12 mouse cellular contexts compared by ENCODE assay signal in the genomic region with DNA sequence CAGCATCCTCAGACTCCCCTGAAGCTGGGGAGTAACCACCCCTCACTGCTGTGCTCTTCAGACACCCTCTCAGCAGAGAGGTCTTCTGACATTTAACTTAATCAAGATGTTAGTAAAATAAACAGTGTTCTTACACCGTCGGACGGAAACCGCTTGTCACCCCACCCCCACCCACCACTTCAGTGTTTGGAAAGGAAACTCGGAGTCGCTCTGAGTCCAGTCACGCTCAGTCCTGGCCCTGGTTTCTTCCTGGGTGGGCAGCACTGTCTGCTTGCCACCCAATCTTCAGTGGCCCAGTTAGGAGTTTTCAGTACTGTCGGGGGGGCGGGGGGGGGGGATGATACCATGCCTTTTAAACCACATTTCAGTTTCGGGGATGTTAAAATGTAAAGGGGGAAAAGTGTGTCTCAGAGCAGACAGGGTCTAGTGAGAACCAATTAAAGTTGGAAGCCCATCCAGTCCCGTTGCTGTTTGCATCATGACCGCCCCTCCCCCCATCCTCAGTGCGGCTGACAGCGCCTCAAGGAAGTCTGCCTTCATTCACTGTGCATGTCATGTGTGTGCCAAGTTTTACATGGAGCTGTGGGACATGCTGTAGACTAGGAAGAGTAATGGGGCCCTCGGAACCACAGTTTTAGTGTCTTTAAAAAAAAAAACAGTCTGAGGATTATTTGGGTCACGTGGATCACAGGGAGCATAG.
DNase-seq lines count a peak whose midpoint lies in the region; ATAC-seq and TF ChIP-seq lines count a peak whose summit lies in the region.
"Had no signal": no experiment of that assay in that cellular context is flagged by ENCODE, and none has a peak within 500 bp of the region (broad histone marks: within the 10 kb centered on the region; RNA-seq: fewer than 3 reads in every experiment).

No protein-coding gene starts in this region.

- no peak overlapping the region for H3K4me3 ChIP-seq in intestine, embryonic 15.5 days (replicated peaks)
- no peak overlapping the region for H3K4me3 ChIP-seq in intestine, postnatal 0 days (ENCODE audit: low read depth, low read length)
- H3K4me3 ChIP-seq in midbrain, embryonic 13.5 days (replicated peaks), result no peak overlapping the region
- H3K4me3 ChIP-seq in midbrain, embryonic 15.5 days, result no peak overlapping the region
- no peak overlapping the region for H3K4me3 ChIP-seq in embryonic facial prominence, embryonic 10.5 days
- H3K4me3 ChIP-seq in hindbrain, postnatal 0 days (ENCODE audit: low read length), result no peak overlapping the region
- H3K4me3 ChIP-seq: embryonic facial prominence, embryonic 15.5 days; limb, embryonic 15.5 days had no signal

- no peak overlapping the region for H3K9ac ChIP-seq in intestine, embryonic 15.5 days
- no peak overlapping the region for H3K9ac ChIP-seq in intestine, postnatal 0 days (ENCODE audit: low read depth, low read length)
- no peak overlapping the region for H3K9ac ChIP-seq in midbrain, embryonic 13.5 days (replicated peaks)
- no peak overlapping the region for H3K9ac ChIP-seq in midbrain, embryonic 15.5 days
- H3K9ac ChIP-seq in hindbrain, postnatal 0 days (replicated peaks; ENCODE audit: low read length), result no peak overlapping the region
- H3K9ac ChIP-seq: embryonic facial prominence, embryonic 15.5 days; limb, embryonic 15.5 days had no signal

- no peak overlapping the region for H3K27ac ChIP-seq in intestine, embryonic 15.5 days
- no peak overlapping the region for H3K27ac ChIP-seq in intestine, postnatal 0 days (ENCODE audit: low read depth, low read length)
- H3K27ac ChIP-seq in midbrain, embryonic 13.5 days, result no peak overlapping the region
- no peak overlapping the region for H3K27ac ChIP-seq in midbrain, embryonic 15.5 days
- H3K27ac ChIP-seq in embryonic facial prominence, embryonic 10.5 days (replicated peaks), result no peak overlapping the region
- H3K27ac ChIP-seq in hindbrain, postnatal 0 days, result no peak overlapping the region
- H3K27ac ChIP-seq: embryonic facial prominence, embryonic 15.5 days; limb, embryonic 15.5 days had no signal

- WGBS in intestine, embryonic 15.5 days, result 56% methylated on average over 16 of the region's 16 CpGs
- 62% methylated on average over 16 of the region's 16 CpGs for WGBS in intestine, postnatal 0 days
- 86% methylated on average over 16 of the region's 16 CpGs for WGBS in midbrain, embryonic 13.5 days
- 73% methylated on average over 16 of the region's 16 CpGs for WGBS in midbrain, embryonic 15.5 days
- WGBS in embryonic facial prominence, embryonic 10.5 days, result 76% methylated on average over 16 of the region's 16 CpGs
- 63% methylated on average over 16 of the region's 16 CpGs for WGBS in hindbrain, postnatal 0 days

- no peaks in the 10 kb centered on the region for H3K36me3 ChIP-seq in intestine, embryonic 15.5 days
- H3K36me3 ChIP-seq in intestine, postnatal 0 days (ENCODE audit: control insufficient read depth, insufficient read depth), result no peaks in the 10 kb centered on the region
- H3K36me3 ChIP-seq in midbrain, embryonic 13.5 days, result no peaks in the 10 kb centered on the region
- no peaks in the 10 kb centered on the region for H3K36me3 ChIP-seq in midbrain, embryonic 15.5 days (replicated peaks)
- H3K36me3 ChIP-seq in embryonic facial prominence, embryonic 10.5 days (replicated peaks), result no peaks in the 10 kb centered on the region; the same call in 1 of the 2 replicates
- H3K36me3 ChIP-seq in hindbrain, postnatal 0 days (ENCODE audit: insufficient read depth, low read length), result no peaks in the 10 kb centered on the region; the same call in 1 of the 2 replicates
- H3K36me3 ChIP-seq: limb, embryonic 15.5 days had no signal

- no peaks in the 10 kb centered on the region for H3K9me3 ChIP-seq in intestine, embryonic 15.5 days
- no peaks in the 10 kb centered on the region for H3K9me3 ChIP-seq in intestine, postnatal 0 days (ENCODE audit: control insufficient read depth)
- no peaks in the 10 kb centered on the region for H3K9me3 ChIP-seq in midbrain, embryonic 13.5 days
- H3K9me3 ChIP-seq in midbrain, embryonic 15.5 days, result no peaks in the 10 kb centered on the region
- H3K9me3 ChIP-seq in embryonic facial prominence, embryonic 10.5 days, result no peaks in the 10 kb centered on the region
- no peaks in the 10 kb centered on the region for H3K9me3 ChIP-seq in hindbrain, postnatal 0 days (ENCODE audit: low read length)
- H3K9me3 ChIP-seq: embryonic facial prominence, embryonic 15.5 days; limb, embryonic 15.5 days had no signal

- no peak for TF ChIP-seq CTCF in intestine, postnatal 0 days (IDR thresholded peaks at IDR 0.05; ENCODE audit: low read depth)
- TF ChIP-seq CTCF in hindbrain, postnatal 0 days (IDR thresholded peaks at IDR 0.05; ENCODE audit: low read depth), result no peak

- DNase-seq in embryonic facial prominence, embryonic 10.5 days (ENCODE audit: low spot score), result peak; percentile 41
- DNase-seq in hindbrain, postnatal 0 days (ENCODE audit: low spot score), result no peak
- DNase-seq in gastrocnemius, postnatal 10 days, result no peak
- DNase-seq: adrenal gland, adult 8-10 months; heart, postnatal 10 days; thymus, postnatal 14 days had no signal

- no peaks in the 10 kb centered on the region for H3K4me1 ChIP-seq in intestine, embryonic 15.5 days (replicated peaks)
- no peaks in the 10 kb centered on the region for H3K4me1 ChIP-seq in intestine, postnatal 0 days (replicated peaks; ENCODE audit: control insufficient read depth, insufficient read depth, low read length)
- peaks cover 16% of the 10 kb centered on the region for H3K4me1 ChIP-seq in midbrain, embryonic 13.5 days (replicated peaks)
- H3K4me1 ChIP-seq in midbrain, embryonic 15.5 days, result peaks cover 9% of the 10 kb centered on the region; the same call in 1 of the 2 replicates
- peaks cover 18% of the 10 kb centered on the region for H3K4me1 ChIP-seq in embryonic facial prominence, embryonic 10.5 days
- H3K4me1 ChIP-seq in hindbrain, postnatal 0 days (ENCODE audit: insufficient read depth, low read length), result no peaks in the 10 kb centered on the region

- H3K4me2 ChIP-seq in intestine, embryonic 15.5 days (replicated peaks), result no peak overlapping the region
- no peak overlapping the region for H3K4me2 ChIP-seq in intestine, postnatal 0 days (replicated peaks; ENCODE audit: low read depth)
- H3K4me2 ChIP-seq in midbrain, embryonic 13.5 days (replicated peaks), result no peak overlapping the region
- H3K4me2 ChIP-seq in midbrain, embryonic 15.5 days, result no peak overlapping the region
- H3K4me2 ChIP-seq in hindbrain, postnatal 0 days (ENCODE audit: low read depth, low read length), result no peak overlapping the region
- H3K4me2 ChIP-seq: embryonic facial prominence, embryonic 15.5 days; limb, embryonic 15.5 days had no signal

- 0 out of 2 replicates have a peak, but pooled peaks have one; percentile 53 for ATAC-seq in intestine, embryonic 15.5 days
- no peak for ATAC-seq in intestine, postnatal 0 days
- ATAC-seq in midbrain, embryonic 13.5 days, result peak; percentile 53; the same call in 1 of the 2 replicates
- no peak; the same call in 1 of the 2 replicates for ATAC-seq in midbrain, embryonic 15.5 days (replicated peaks)
- peak; percentile 65 for ATAC-seq in hindbrain, postnatal 0 days

- H3K27me3 ChIP-seq in intestine, embryonic 15.5 days (replicated peaks), result no peaks in the 10 kb centered on the region
- H3K27me3 ChIP-seq in intestine, postnatal 0 days (replicated peaks; ENCODE audit: control insufficient read depth, insufficient read depth, low read length), result no peaks in the 10 kb centered on the region
- H3K27me3 ChIP-seq in midbrain, embryonic 13.5 days, result no peaks in the 10 kb centered on the region
- no peaks in the 10 kb centered on the region for H3K27me3 ChIP-seq in midbrain, embryonic 15.5 days (replicated peaks)
- H3K27me3 ChIP-seq in embryonic facial prominence, embryonic 10.5 days (replicated peaks; ENCODE audit: low read depth, poor library complexity, severe bottlenecking), result no peaks in the 10 kb centered on the region
- no peaks in the 10 kb centered on the region for H3K27me3 ChIP-seq in hindbrain, postnatal 0 days (ENCODE audit: insufficient read depth, low read length)
- H3K27me3 ChIP-seq: embryonic facial prominence, embryonic 15.5 days; limb, embryonic 15.5 days had no signal

Comparison
In these comparisons a context has a peak if more than half of its experiments do, and no peak if none do; other contexts are left out.
1. ATAC-seq: peak in intestine, embryonic 15.5 days (single experiment), midbrain, embryonic 13.5 days (single experiment) and hindbrain, postnatal 0 days (single experiment); none in intestine, postnatal 0 days (single experiment) and midbrain, embryonic 15.5 days (single experiment).